Mouse (Mus musculus) neural tube, embryonic 13.5 days (tissue): ENCODE measurements at regions not wholly inside any gene's neighbourhood (a gene's known extent, or its start where the extent isn't known, plus 50 kb on each side); places are given as distances from the start of the nearest gene placed in this dataset.

Source experiments
- ATAC-seq: fragments of 200-750 bp; cut with Nextera tagmentation; 2 replicates; pipeline ENCODE4 v1.8.0; 2017; ENCODE audit warnings: low read depth, mild to moderate bottlenecking, moderate TSS enrichment, moderate library complexity
- H3K27ac ChIP-seq: fragments of 300-500 bp; sonication (generic); replicated peaks from 2 replicates; pipeline ENCODE4 v1.5.1; 2015; ENCODE audit warnings: moderate library complexity, mild to moderate bottlenecking, inconsistent platforms
- H3K27me3 ChIP-seq: fragments of 300-500 bp; sonication (generic); 2 replicates; pipeline ENCODE4 v1.6.1; 2015; ENCODE audit warnings: mild to moderate bottlenecking, inconsistent platforms
- H3K36me3 ChIP-seq: fragments of 300-500 bp; sonication (generic); 2 replicates; pipeline ENCODE4 v1.6.1; 2015; ENCODE audit warnings: mild to moderate bottlenecking, inconsistent platforms
- H3K4me1 ChIP-seq: fragments of 300-500 bp; sonication (generic); replicated peaks from 2 replicates; pipeline ENCODE4 v1.6.1; 2015; ENCODE audit warnings: inconsistent platforms
- H3K4me2 ChIP-seq: fragments of 300-500 bp; sonication (generic); 2 replicates; pipeline ENCODE4 v1.6.1; 2015; ENCODE audit warnings: inconsistent platforms, mild to moderate bottlenecking, moderate library complexity
- H3K4me3 ChIP-seq: fragments of 300-500 bp; sonication (generic); 2 replicates; pipeline ENCODE4 v1.5.1; 2015; ENCODE audit warnings: mild to moderate bottlenecking, inconsistent platforms
- H3K9ac ChIP-seq: fragments of 300-500 bp; sonication (generic); 2 replicates; pipeline ENCODE4 v1.6.1; 2015; ENCODE audit warnings: moderate library complexity, mild to moderate bottlenecking, inconsistent platforms
- H3K9me3 ChIP-seq: fragments of 300-500 bp; sonication (generic); 2 replicates; pipeline ENCODE4 v1.6.1; 2016; ENCODE audit warnings: inconsistent platforms
- WGBS: fragments of 180-500 bp; shearing (Covaris S2); methylation state at CpG from one replicate; pipeline ENCODE4 v1.1.7; 2015; 5-methylcytosine and 5-hydroxymethylcytosine counted together

GRCm38 (mm10) chr6:36004701-36005100 is 383.2 kb upstream of the Chrm2 start:
- no peak for ATAC-seq
- Histone ChIP-seq H3K9ac (no peak overlapping the region), H3K4me1 (no peaks in the 10 kb centered on the region), H3K27me3 (no peaks in the 10 kb centered on the region), H3K4me2 (no peak overlapping the region), H3K36me3 (no peaks in the 10 kb centered on the region), H3K4me3 (no peak overlapping the region), H3K9me3 (no peaks in the 10 kb centered on the region), H3K27ac (no peak overlapping the region)
- 47% methylated on average over 1 of the region's 1 CpGs for WGBS

- Histone ChIP-seq H3K36me3 (no peaks in the 10 kb centered on the region), H3K4me2 (no peak overlapping the region), H3K9me3 (no peaks in the 10 kb centered on the region), H3K27me3 (no peaks in the 10 kb centered on the region), H3K27ac (no peak overlapping the region), H3K9ac (no peak overlapping the region), H3K4me3 (no peak overlapping the region), H3K4me1 (no peaks in the 10 kb centered on the region)
- ATAC-seq = no peak
- WGBS = 83% methylated on average over 3 of the region's 3 CpGs
Observed at GRCm38 (mm10) chr6:36002090-36002489, 385.8 kb upstream of the Chrm2 start.

GRCm38 (mm10) chr6:35988891-35989290 is 399.0 kb upstream of the Chrm2 start:
- no peak overlapping the region for H3K4me2 ChIP-seq
- WGBS = 69% methylated on average over 3 of the region's 3 CpGs
- H3K27me3 ChIP-seq = no peaks in the 10 kb centered on the region
- H3K27ac ChIP-seq = no peak overlapping the region
- H3K9me3 ChIP-seq = no peaks in the 10 kb centered on the region
- no peaks in the 10 kb centered on the region for H3K4me1 ChIP-seq
- H3K36me3 ChIP-seq = no peaks in the 10 kb centered on the region
- no peak for ATAC-seq
- H3K9ac ChIP-seq = no peak overlapping the region
- no peak overlapping the region for H3K4me3 ChIP-seq

GRCm38 (mm10) chr6:35940071-35940470 is 400.4 kb upstream of the Mtpn start:
- Histone ChIP-seq H3K4me1 (no peaks in the 10 kb centered on the region), H3K4me2 (no peak overlapping the region), H3K27ac (no peak overlapping the region), H3K36me3 (no peaks in the 10 kb centered on the region), H3K4me3 (no peak overlapping the region), H3K9ac (no peak overlapping the region), H3K27me3 (no peaks in the 10 kb centered on the region), H3K9me3 (no peaks in the 10 kb centered on the region)
- WGBS = 95% methylated on average over 1 of the region's 1 CpGs
- ATAC-seq = no peak

GRCm38 (mm10) chr6:35924189-35924588 is 384.5 kb upstream of the Mtpn start:
- Histone ChIP-seq H3K4me1 (no peaks in the 10 kb centered on the region), H3K4me2 (no peak overlapping the region), H3K27me3 (no peaks in the 10 kb centered on the region), H3K4me3 (no peak overlapping the region), H3K36me3 (no peaks in the 10 kb centered on the region), H3K27ac (no peak overlapping the region), H3K9me3 (no peaks in the 10 kb centered on the region), H3K9ac (no peak overlapping the region)
- no peak for ATAC-seq

GRCm38 (mm10) chr6:35897990-35898389 is 358.3 kb upstream of the Mtpn start:
- H3K9me3 ChIP-seq = no peaks in the 10 kb centered on the region
- no peaks in the 10 kb centered on the region for H3K36me3 ChIP-seq
- WGBS = 59% methylated on average over 2 of the region's 2 CpGs
- no peak overlapping the region for H3K4me3 ChIP-seq
- ATAC-seq = no peak
- H3K27ac ChIP-seq = no peak overlapping the region
- H3K9ac ChIP-seq = no peak overlapping the region
- H3K4me1 ChIP-seq = no peaks in the 10 kb centered on the region
- H3K4me2 ChIP-seq = no peak overlapping the region
- no peaks in the 10 kb centered on the region for H3K27me3 ChIP-seq

- no peaks in the 10 kb centered on the region for H3K9me3 ChIP-seq
- no peak overlapping the region for H3K4me2 ChIP-seq
- no peak overlapping the region for H3K9ac ChIP-seq
- WGBS = 89% methylated on average over 2 of the region's 2 CpGs
- H3K4me1 ChIP-seq = no peaks in the 10 kb centered on the region
- no peaks in the 10 kb centered on the region for H3K36me3 ChIP-seq
- no peak overlapping the region for H3K27ac ChIP-seq
- ATAC-seq = no peak
- no peak overlapping the region for H3K4me3 ChIP-seq
- H3K27me3 ChIP-seq = no peaks in the 10 kb centered on the region
Observed at GRCm38 (mm10) chr6:35895692-35896091, 356.0 kb upstream of the Mtpn start.

GRCm38 (mm10) chr6:35874671-35875070 is 335.0 kb upstream of the Mtpn start:
- Histone ChIP-seq H3K9me3 (no peaks in the 10 kb centered on the region), H3K4me3 (no peak overlapping the region), H3K9ac (no peak overlapping the region), H3K27me3 (no peaks in the 10 kb centered on the region), H3K27ac (no peak overlapping the region), H3K4me1 (no peaks in the 10 kb centered on the region), H3K4me2 (no peak overlapping the region), H3K36me3 (no peaks in the 10 kb centered on the region)
- WGBS = 86% methylated on average over 6 of the region's 6 CpGs
- ATAC-seq = no peak

- Histone ChIP-seq H3K4me2 (no peak overlapping the region), H3K4me3 (no peak overlapping the region), H3K4me1 (no peaks in the 10 kb centered on the region), H3K9me3 (no peaks in the 10 kb centered on the region), H3K27ac (no peak overlapping the region), H3K36me3 (no peaks in the 10 kb centered on the region), H3K27me3 (no peaks in the 10 kb centered on the region), H3K9ac (no peak overlapping the region)
- ATAC-seq = no peak
- 70% methylated on average over 7 of the region's 7 CpGs for WGBS
Observed at GRCm38 (mm10) chr6:35871388-35871787, 331.7 kb upstream of the Mtpn start.

- ATAC-seq = no peak
- Histone ChIP-seq H3K27me3 (no peaks in the 10 kb centered on the region), H3K27ac (no peak overlapping the region), H3K4me1 (no peaks in the 10 kb centered on the region), H3K9me3 (no peaks in the 10 kb centered on the region), H3K4me2 (no peak overlapping the region), H3K36me3 (no peaks in the 10 kb centered on the region), H3K4me3 (no peak overlapping the region), H3K9ac (no peak overlapping the region)
- 75% methylated on average over 6 of the region's 6 CpGs for WGBS
Observed at GRCm38 (mm10) chr6:35864218-35864617, 324.5 kb upstream of the Mtpn start.

GRCm38 (mm10) chr6:35853993-35854392 is 314.3 kb upstream of the Mtpn start:
- no peaks in the 10 kb centered on the region for H3K27me3 ChIP-seq
- WGBS = 76% methylated on average over 5 of the region's 5 CpGs

GRCm38 (mm10) chr6:35816657-35817056 is 277.0 kb upstream of the Mtpn start:
- ATAC-seq = no peak; the same call in 1 of the 2 replicates
- peak overlapping the region; percentile 33 for H3K27ac ChIP-seq
- no peaks in the 10 kb centered on the region for H3K27me3 ChIP-seq
- WGBS = 84% methylated on average over 16 of the region's 16 CpGs
- no peaks in the 10 kb centered on the region for H3K4me1 ChIP-seq
- no peaks in the 10 kb centered on the region for H3K9me3 ChIP-seq
- no peaks in the 10 kb centered on the region for H3K36me3 ChIP-seq
- H3K9ac ChIP-seq = no peak overlapping the region
- no peak overlapping the region for H3K4me2 ChIP-seq
- H3K4me3 ChIP-seq = no peak overlapping the region

More at GRCm38 (mm10) chr6:35853993-35854392, 314.3 kb upstream of the Mtpn start:
- Histone ChIP-seq H3K27ac (no peak overlapping the region), H3K9me3 (no peaks in the 10 kb centered on the region), H3K4me1 (no peaks in the 10 kb centered on the region), H3K36me3 (no peaks in the 10 kb centered on the region), H3K4me3 (no peak overlapping the region), H3K4me2 (no peak overlapping the region), H3K9ac (no peak overlapping the region)
- ATAC-seq = peak; percentile 56

GRCm38 (mm10) chr6:35814476-35814875 is 274.8 kb upstream of the Mtpn start:
- 84% methylated on average over 5 of the region's 5 CpGs for WGBS
- Histone ChIP-seq H3K27me3 (no peaks in the 10 kb centered on the region), H3K4me2 (no peak overlapping the region), H3K27ac (no peak overlapping the region), H3K4me3 (no peak overlapping the region), H3K4me1 (no peaks in the 10 kb centered on the region), H3K9me3 (no peaks in the 10 kb centered on the region), H3K36me3 (no peaks in the 10 kb centered on the region), H3K9ac (no peak overlapping the region)
- no peak for ATAC-seq
